ENCODE assay signal across 26 mouse cellular contexts in genomic region chr4:148708836-148709235, GRCm38 (mm10).
DNase-seq lines count a peak whose midpoint lies in the region; ATAC-seq and TF ChIP-seq lines count a peak whose summit lies in the region.
"Had no signal": no experiment of that assay in that cellular context is flagged by ENCODE, and none has a peak within 500 bp of the region (broad histone marks: within the 10 kb centered on the region; RNA-seq: fewer than 3 reads in every experiment).

No protein-coding gene starts in this region.

- peak overlapping the region; percentile 18; the same call in 1 of the 2 replicates for H3K27ac ChIP-seq in hindbrain, embryonic 13.5 days
- H3K27ac ChIP-seq in hindbrain, embryonic 11.5 days (ENCODE audit: low read depth, low read length) = no peak overlapping the region
- no peak overlapping the region for H3K27ac ChIP-seq in lung, postnatal 0 days (ENCODE audit: low read length)
- 0 out of 2 replicates have a peak overlapping the region, but pooled peaks have one; percentile 35 for H3K27ac ChIP-seq in embryonic facial prominence, embryonic 13.5 days
- H3K27ac ChIP-seq: liver, embryonic 13.5 days; lung, embryonic 15.5 days; midbrain, embryonic 15.5 days; neural tube, embryonic 12.5 days had no signal

- H3K36me3 ChIP-seq in hindbrain, embryonic 13.5 days = no peaks in the 10 kb centered on the region
- H3K36me3 ChIP-seq in hindbrain, embryonic 11.5 days (ENCODE audit: control insufficient read depth, insufficient read depth, low read length) = no peaks in the 10 kb centered on the region
- H3K36me3 ChIP-seq in lung, postnatal 0 days (ENCODE audit: insufficient read depth, low read length) = no peaks in the 10 kb centered on the region
- H3K36me3 ChIP-seq in embryonic facial prominence, embryonic 13.5 days = no peaks in the 10 kb centered on the region
- H3K36me3 ChIP-seq: G1E; liver, embryonic 13.5 days; lung, embryonic 15.5 days; midbrain, embryonic 15.5 days; neural tube, embryonic 12.5 days had no signal

- ATAC-seq in hindbrain, embryonic 13.5 days (ENCODE audit: low FRiP score) = no peak
- no peak for ATAC-seq in hindbrain, embryonic 11.5 days (ENCODE audit: low FRiP score)
- ATAC-seq in lung, postnatal 0 days = no peak
- no peak for ATAC-seq in embryonic facial prominence, embryonic 13.5 days (ENCODE audit: insufficient number of reproducible peaks, insufficient read depth, low FRiP score, low TSS enrichment, low read depth)
- ATAC-seq: forebrain, postnatal 0 days; hindbrain, embryonic 16.5 days; intestine, embryonic 16.5 days; midbrain, embryonic 15.5 days had no signal

- TF ChIP-seq EP300 in lung, postnatal 0 days (IDR thresholded peaks at IDR 0.05) = no peak

- 0 out of 2 replicates have a peak overlapping the region, but pooled peaks have one; percentile 13 for H3K9ac ChIP-seq in hindbrain, embryonic 13.5 days
- H3K9ac ChIP-seq in hindbrain, embryonic 11.5 days (ENCODE audit: low read depth, low read length) = no peak overlapping the region
- no peak overlapping the region for H3K9ac ChIP-seq in lung, postnatal 0 days (replicated peaks; ENCODE audit: low read depth)
- no peak overlapping the region for H3K9ac ChIP-seq in embryonic facial prominence, embryonic 13.5 days
- H3K9ac ChIP-seq: forebrain, postnatal 0 days; liver, embryonic 13.5 days; lung, embryonic 15.5 days; midbrain, embryonic 15.5 days; neural tube, embryonic 12.5 days had no signal

- peaks cover 20% of the 10 kb centered on the region for H3K27me3 ChIP-seq in hindbrain, embryonic 13.5 days
- no peaks in the 10 kb centered on the region for H3K27me3 ChIP-seq in hindbrain, embryonic 11.5 days (ENCODE audit: control insufficient read depth, insufficient read depth, low read length)
- no peaks in the 10 kb centered on the region for H3K27me3 ChIP-seq in lung, postnatal 0 days (replicated peaks; ENCODE audit: insufficient read depth, low read length)
- peaks cover 10% of the 10 kb centered on the region; the same call in 1 of the 2 replicates for H3K27me3 ChIP-seq in embryonic facial prominence, embryonic 13.5 days
- H3K27me3 ChIP-seq: lung, embryonic 15.5 days had no signal

- no peak for TF ChIP-seq CTCF in lung, postnatal 0 days (IDR thresholded peaks at IDR 0.05)

- H3K9me3 ChIP-seq in hindbrain, embryonic 13.5 days = no peaks in the 10 kb centered on the region
- no peaks in the 10 kb centered on the region for H3K9me3 ChIP-seq in hindbrain, embryonic 11.5 days (ENCODE audit: control insufficient read depth, low read length)
- no peaks in the 10 kb centered on the region for H3K9me3 ChIP-seq in lung, postnatal 0 days (ENCODE audit: low read length)
- no peaks in the 10 kb centered on the region for H3K9me3 ChIP-seq in embryonic facial prominence, embryonic 13.5 days
- H3K9me3 ChIP-seq: G1E; liver, embryonic 13.5 days; lung, embryonic 15.5 days; midbrain, embryonic 15.5 days; neural tube, embryonic 12.5 days had no signal

- no peak overlapping the region for H3K4me2 ChIP-seq in hindbrain, embryonic 13.5 days
- no peak overlapping the region for H3K4me2 ChIP-seq in hindbrain, embryonic 11.5 days (replicated peaks; ENCODE audit: low read depth, low read length)
- no peak overlapping the region for H3K4me2 ChIP-seq in lung, postnatal 0 days (replicated peaks; ENCODE audit: low read depth, low read length)
- H3K4me2 ChIP-seq in embryonic facial prominence, embryonic 13.5 days = no peak overlapping the region
- H3K4me2 ChIP-seq: liver, embryonic 13.5 days; lung, embryonic 15.5 days; midbrain, embryonic 15.5 days; neural tube, embryonic 12.5 days had no signal

- DNase-seq in hindbrain, embryonic 11.5 days (ENCODE audit: low spot score) = no peak
- peak; percentile 27 for DNase-seq in lung, postnatal 0 days (ENCODE audit: low spot score)
- DNase-seq in lung, postnatal 4 days = no peak
- peak; percentile 67 for DNase-seq in embryo, embryonic 10.5 days (ENCODE audit: low spot score)
- no peak for DNase-seq in frontal cortex, postnatal 25 days (ENCODE audit: low spot score in 2 of 2)
- DNase-seq: adrenal gland, adult 2 months; B cell, adult 2 months; cerebellum, adult 11 months; cerebellum, adult 9-11 months; forebrain, postnatal 0 days; gastrocnemius, postnatal 25 days; heart, adult 18-20 months; kidney, postnatal 14 days; layer of hippocampus, postnatal 36 days; liver, embryonic 13.5 days; right cerebral cortex, adult 18-20 months; thymus, adult 2 months; thymus, postnatal 4 days had no signal

- no peak overlapping the region for H3K4me3 ChIP-seq in hindbrain, embryonic 13.5 days
- H3K4me3 ChIP-seq in hindbrain, embryonic 11.5 days (ENCODE audit: low read depth, low read length) = no peak overlapping the region
- no peak overlapping the region for H3K4me3 ChIP-seq in lung, postnatal 0 days (ENCODE audit: low read depth, low read length)
- H3K4me3 ChIP-seq in embryonic facial prominence, embryonic 13.5 days = no peak overlapping the region
- H3K4me3 ChIP-seq: liver, embryonic 13.5 days; lung, embryonic 15.5 days; midbrain, embryonic 15.5 days; neural tube, embryonic 12.5 days had no signal

- 46% methylated on average over 11 of the region's 11 CpGs for WGBS in hindbrain, embryonic 13.5 days
- 55% methylated on average over 11 of the region's 11 CpGs for WGBS in hindbrain, embryonic 11.5 days
- 32% methylated on average over 11 of the region's 11 CpGs for WGBS in lung, postnatal 0 days
- 24% methylated on average over 11 of the region's 11 CpGs for WGBS in embryonic facial prominence, embryonic 13.5 days

- peaks cover 47% of the 10 kb centered on the region for H3K4me1 ChIP-seq in hindbrain, embryonic 13.5 days (replicated peaks)
- H3K4me1 ChIP-seq in hindbrain, embryonic 11.5 days (replicated peaks; ENCODE audit: control insufficient read depth, insufficient read depth, low read length) = peaks cover 16% of the 10 kb centered on the region
- no peaks in the 10 kb centered on the region for H3K4me1 ChIP-seq in lung, postnatal 0 days (ENCODE audit: insufficient read depth, low read depth, low read length)
- peaks cover 29% of the 10 kb centered on the region for H3K4me1 ChIP-seq in embryonic facial prominence, embryonic 13.5 days

Comparison
In these comparisons a context has a peak if more than half of its experiments do, and no peak if none do; other contexts are left out.
1. H3K27ac ChIP-seq: peak in hindbrain, embryonic 13.5 days (single experiment) and embryonic facial prominence, embryonic 13.5 days (single experiment); none in hindbrain, embryonic 11.5 days (single experiment) and lung, postnatal 0 days (single experiment).
2. DNase-seq: peak in lung, postnatal 0 days (single experiment) and embryo, embryonic 10.5 days (single experiment); none in hindbrain, embryonic 11.5 days (single experiment), lung, postnatal 4 days (0 of 2) and frontal cortex, postnatal 25 days (0 of 2).